Mouse (Mus musculus) erythroblast, adult 5-6 weeks (primary cell): ENCODE measurements around the gene Ggcx. TPM values are rescaled to one million over a fixed set of nuclear protein-coding genes. Genes with fewer than 3 reads are reported as not detected.
A peak's percentile ranks its signal among the peaks of the same experiment; 100 is the strongest.
"Not testable (repeated sequence)": the region's sequence is repeated elsewhere in the genome, so short reads cannot be mapped to it uniquely, and the experiment has no call there.

Experiments used
- ATAC-seq: replicated peaks from 2 replicates; pipeline ENCODE4 v1.8.0; 2016; ENCODE audit warnings: moderate number of reproducible peaks, mild to moderate bottlenecking, moderate TSS enrichment, inconsistent platforms; ENCODE audit not compliant: poor library complexity, low FRiP score, severe bottlenecking
- total RNA-seq, 2 experiments: library from RNA; stranded (forward) in 1 of 2; stranded (reverse) in 1 of 2; fragments of 150-400 nt in 1 of 2; fragments of 200-764, 138-1000 nt in 1 of 2; gene quantifications; 2 replicates each; pipeline versions ENCODE4 v1.2.3 to v1.2.4; 2015 to 2017; ENCODE audit warnings: low replicate concordance in 2 of 2

Ggcx gene
- total RNA-seq, 2 experiments from 2014 or later, result 0.85 to 5.0 TPM

- 0 out of 2 replicates have a peak, but pooled peaks have one; percentile 19 for ATAC-seq
These were observed 40.8 kb downstream of the Ggcx start for GRCm38 (mm10) chr6:72454833-72455373.

GRCm38 (mm10) chr6:72456567-72456966 lies 42.5 kb downstream of the Ggcx start:
- ATAC-seq, result no peak

DNA sequence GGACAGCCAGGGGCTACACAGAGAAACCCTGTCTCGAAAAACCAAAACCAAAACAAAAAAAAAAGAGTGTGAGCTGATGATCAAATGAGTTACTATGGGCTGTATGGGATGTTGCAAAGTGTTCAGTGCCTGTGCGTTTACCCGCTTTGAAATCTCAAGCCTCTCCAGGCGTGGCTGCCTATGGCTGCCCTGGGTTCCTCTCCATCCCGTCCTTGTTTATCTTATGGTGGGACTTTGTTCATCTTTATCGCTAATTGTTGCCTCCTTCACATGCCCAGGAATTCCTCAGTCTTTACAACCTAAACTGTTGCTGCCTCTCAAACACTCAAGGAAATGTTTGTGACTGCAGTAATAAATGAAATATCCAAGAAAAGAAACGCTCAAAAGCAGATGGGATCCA lies 44.3 kb downstream of the Ggcx start:
- no peak for ATAC-seq

- ATAC-seq, result no peak
These were observed 44.8 kb downstream of the Ggcx start for GRCm38 (mm10) chr6:72458921-72459320.

- ATAC-seq, result no peak
These were observed 46.1 kb downstream of the Ggcx start for GRCm38 (mm10) chr6:72460036-72460801.

DNA sequence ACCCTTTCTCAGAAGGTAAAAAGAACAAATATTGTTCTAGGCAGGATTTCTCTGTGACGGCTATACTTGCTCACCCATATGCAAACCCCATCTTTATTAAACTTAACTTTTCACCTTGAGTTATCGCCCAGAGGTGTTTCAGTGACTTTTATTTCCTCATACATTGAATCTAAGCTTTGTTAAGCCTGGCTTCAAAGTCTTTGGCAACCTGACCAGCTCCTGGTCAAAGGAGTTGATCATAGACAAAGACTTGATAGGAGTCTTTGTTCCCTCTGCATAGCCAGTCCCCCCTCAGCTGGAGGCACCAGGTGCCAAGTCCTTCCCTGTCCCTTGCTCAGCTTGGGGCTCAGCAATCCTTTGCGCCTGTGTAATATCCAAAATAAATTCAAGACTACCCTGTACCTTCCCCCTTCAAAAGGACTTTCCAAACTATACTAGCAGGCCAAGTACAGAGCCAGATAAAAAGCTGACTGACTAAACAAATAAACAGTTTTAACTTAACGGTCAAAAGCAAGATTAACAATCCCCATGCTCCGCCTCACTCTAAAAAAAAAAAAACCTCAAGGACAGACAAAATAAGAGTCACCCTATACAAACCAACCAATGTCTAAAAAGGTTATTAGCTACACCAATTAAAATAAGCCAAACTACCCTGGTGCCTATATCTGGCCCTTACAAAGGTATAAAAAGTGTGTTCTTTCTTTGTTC lies 48.6 kb downstream of the Ggcx start:
- not testable (repeated sequence) for ATAC-seq

- no peak for ATAC-seq
These were observed 51.5 kb downstream of the Ggcx start for GRCm38 (mm10) chr6:72465361-72466157.

- ATAC-seq, result no peak
These were observed 52.1 kb downstream of the Ggcx start for GRCm38 (mm10) chr6:72466171-72466570.

- ATAC-seq, result no peak
These were observed 59.3 kb downstream of the Ggcx start for GRCm38 (mm10) chr6:72473264-72474041.

DNA sequence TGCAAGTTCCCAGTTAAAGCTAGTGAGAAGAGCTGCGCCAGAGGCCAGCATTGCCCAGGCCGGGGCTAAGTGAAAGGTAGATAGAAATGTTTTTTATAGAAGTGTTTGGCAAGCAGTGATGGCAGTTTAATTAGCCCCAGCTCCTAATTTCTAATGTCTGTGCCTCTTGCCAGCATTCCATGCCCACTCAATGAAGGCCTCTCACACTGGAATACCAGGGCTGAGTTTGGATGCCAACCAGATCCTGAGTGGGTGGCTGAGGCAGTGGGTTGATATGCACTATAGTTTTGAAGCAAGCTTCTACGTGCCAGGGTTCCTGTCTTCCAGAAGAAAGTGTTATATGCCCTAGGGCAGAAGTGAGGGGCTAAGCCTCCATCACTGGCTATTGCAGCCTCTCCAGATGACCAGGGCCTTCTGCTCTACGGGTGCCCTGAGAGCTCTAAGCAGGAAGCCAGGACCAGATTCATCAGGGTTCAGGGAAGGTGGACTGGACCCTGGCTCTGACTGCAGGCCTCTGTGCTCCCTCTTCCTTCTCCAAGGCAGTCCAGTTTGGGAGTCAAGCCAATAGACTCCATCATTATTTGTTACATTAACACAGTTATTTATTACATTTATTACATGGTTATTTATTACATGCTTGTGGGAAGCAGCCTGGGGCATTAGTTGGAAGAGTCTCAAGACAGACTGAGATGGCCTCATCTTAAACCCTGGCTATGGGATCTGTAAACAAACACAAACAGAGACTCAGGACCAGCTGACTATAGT lies 61.3 kb downstream of the Ggcx start:
- 0 out of 2 replicates have a peak, but pooled peaks have one; percentile 34 for ATAC-seq

DNA sequence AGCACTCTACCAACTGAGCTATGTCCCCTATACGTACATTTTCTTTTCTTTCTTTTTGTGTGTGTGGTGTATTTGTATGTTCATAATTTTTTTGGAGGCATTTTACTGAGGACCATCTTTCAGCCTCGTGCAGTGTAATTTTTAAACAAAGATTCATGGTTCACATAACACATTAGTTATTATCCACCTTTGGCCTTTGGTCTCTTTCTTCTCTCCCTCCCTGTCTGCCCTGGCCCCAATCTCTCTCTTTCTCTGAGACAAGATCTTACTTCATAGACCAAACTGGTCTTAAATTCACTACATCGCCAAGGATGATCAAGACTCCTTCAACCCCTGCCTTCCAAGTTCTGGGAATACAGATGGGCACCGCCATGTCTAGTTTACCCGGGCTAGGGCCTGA lies 62.7 kb downstream of the Ggcx start:
- ATAC-seq, result no peak

- 0 out of 2 replicates have a peak, but pooled peaks have one; percentile 25 for ATAC-seq
These were observed 63.5 kb downstream of the Ggcx start for GRCm38 (mm10) chr6:72477621-72478020.

DNA sequence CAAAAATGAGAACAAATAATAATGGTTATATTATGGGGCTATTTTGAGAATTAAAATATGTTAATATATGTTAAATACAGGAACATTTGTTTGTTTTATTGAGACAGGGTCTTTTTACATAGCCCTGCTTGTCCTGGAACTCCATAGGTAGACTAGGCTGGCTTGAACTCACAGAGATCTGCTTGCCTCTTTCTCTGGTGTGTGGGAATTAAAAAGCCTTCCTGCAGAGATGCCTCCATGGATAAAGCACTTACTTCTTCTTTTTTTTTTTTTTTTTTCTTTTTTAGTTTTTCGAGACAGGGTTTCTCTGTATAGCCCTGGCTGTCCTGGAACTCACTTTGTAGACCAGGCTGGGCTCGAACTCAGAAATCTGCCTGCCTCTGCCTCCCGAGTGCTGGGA lies 64.6 kb downstream of the Ggcx start:
- not testable (repeated sequence) for ATAC-seq

DNA sequence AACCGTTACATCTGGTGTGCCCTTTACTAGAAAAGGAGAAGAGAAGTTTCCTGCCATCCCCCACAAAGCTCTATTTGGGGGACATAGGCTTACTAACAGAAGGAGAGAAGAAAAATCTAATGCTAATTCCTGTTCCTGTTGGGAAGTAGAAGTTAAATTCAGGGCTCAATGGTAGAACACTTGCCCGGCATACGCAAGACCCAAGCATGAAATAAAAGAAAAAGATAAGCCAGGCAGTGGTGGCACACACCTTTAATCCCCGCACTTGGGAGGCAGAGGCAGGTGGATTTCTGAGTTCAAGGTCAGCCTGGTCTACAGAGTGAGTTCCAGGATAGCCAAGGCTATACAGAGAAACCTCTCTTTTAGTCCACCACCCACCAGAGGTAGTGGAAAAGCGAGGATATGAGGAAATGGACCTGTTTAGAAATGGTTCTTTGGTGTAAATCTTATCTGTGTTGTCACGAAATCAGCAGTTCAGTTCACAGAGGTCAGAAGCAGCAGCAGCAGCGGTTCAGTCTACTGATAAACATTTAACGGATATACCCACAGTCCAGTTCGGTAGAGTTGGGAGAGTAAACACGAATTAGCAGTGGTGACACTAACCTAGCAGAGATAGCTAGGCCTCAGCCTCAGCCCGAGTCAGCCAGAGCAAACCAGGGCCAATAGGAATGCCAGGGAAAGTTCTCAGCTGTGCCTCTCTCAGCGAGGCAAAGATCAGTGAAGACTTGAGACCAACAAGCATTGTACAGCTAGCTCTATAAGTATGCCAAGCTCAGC lies 65.7 kb downstream of the Ggcx start:
- ATAC-seq, result no peak

DNA sequence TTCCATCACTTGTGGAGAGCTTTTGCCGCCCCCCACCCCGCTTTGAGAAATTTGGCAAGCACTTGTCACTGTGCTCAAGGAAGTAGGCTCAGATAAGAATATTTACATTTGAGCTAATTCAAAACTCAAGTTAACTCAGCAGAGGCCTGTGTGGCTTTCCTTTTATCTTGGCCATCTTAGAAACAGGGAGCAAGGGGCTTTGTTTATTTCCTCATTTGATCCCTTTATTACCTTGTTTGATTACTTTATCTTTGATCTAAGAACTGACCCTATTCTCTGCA lies 66.3 kb downstream of the Ggcx start:
- ATAC-seq, result no peak
